In genomic region chr8:69888902-69889301, GRCm38 (mm10) we compare ENCODE assay signal across 9 mouse cellular contexts. TPM values are rescaled to one million over a fixed set of nuclear protein-coding genes. Genes with fewer than 3 reads are reported as not detected.
DNase-seq lines count a peak whose midpoint lies in the region; ATAC-seq and TF ChIP-seq lines count a peak whose summit lies in the region.
"Had no signal": no experiment of that assay in that cellular context is flagged by ENCODE, and none has a peak within 500 bp of the region (broad histone marks: within the 10 kb centered on the region; RNA-seq: fewer than 3 reads in every experiment).

No protein-coding gene starts in this region.

- no peak for DNase-seq in heart, adult 11 months
- peak; percentile 28 for DNase-seq in ZHBTc4 (ENCODE audit: low read depth, low spot score)
- DNase-seq in heart, postnatal 0 days (ENCODE audit: low spot score): no peak
- no peak for DNase-seq in liver, postnatal 0 days
- DNase-seq in right cerebral cortex, postnatal 10 days (ENCODE audit: low spot score in 2 of 2): no peak
- DNase-seq in c-Kit-positive CD71-positive TER-119-positive erythroid progenitor cells, embryonic 14.5 days (ENCODE audit: low spot score): no peak
- no peak for DNase-seq in left cerebral cortex, postnatal 36 days (ENCODE audit: low spot score in 2 of 2)
- DNase-seq: cerebellum, adult 8-10 months had no signal

- peaks cover 75% of the 10 kb centered on the region for H3K27me3 ChIP-seq in heart, embryonic 12.5 days (replicated peaks)
- H3K27me3 ChIP-seq in heart, postnatal 0 days (ENCODE audit: control insufficient read depth, insufficient read depth, low read length): peaks cover 64% of the 10 kb centered on the region
- peaks cover 69% of the 10 kb centered on the region for H3K27me3 ChIP-seq in liver, postnatal 0 days (ENCODE audit: insufficient read depth, low read length)

- peak overlapping the region; percentile 38 for H3K4me3 ChIP-seq in heart, embryonic 12.5 days
- peak overlapping the region; percentile 38 for H3K4me3 ChIP-seq in heart, postnatal 0 days (ENCODE audit: low read depth, low read length)
- peak overlapping the region; percentile 22; the same call in 1 of the 2 replicates for H3K4me3 ChIP-seq in liver, postnatal 0 days (ENCODE audit: low read depth, low read length)

- H3K4me2 ChIP-seq in heart, embryonic 12.5 days: peak overlapping the region; percentile 66
- peak overlapping the region; percentile 62 for H3K4me2 ChIP-seq in heart, postnatal 0 days (ENCODE audit: low read depth, low read length)
- H3K4me2 ChIP-seq in liver, postnatal 0 days (ENCODE audit: low read depth, low read length): peak overlapping the region; percentile 49

- H3K27ac ChIP-seq in heart, embryonic 12.5 days (ENCODE audit: poor library complexity, severe bottlenecking): no peak overlapping the region
- H3K27ac ChIP-seq in heart, postnatal 0 days (ENCODE audit: low read depth): no peak overlapping the region
- no peak overlapping the region for H3K27ac ChIP-seq in liver, postnatal 0 days (ENCODE audit: low read depth)

- no peak for TF ChIP-seq EP300 in heart, postnatal 0 days (IDR thresholded peaks at IDR 0.05; ENCODE audit: low read depth)
- no peak for TF ChIP-seq EP300 in liver, postnatal 0 days (IDR thresholded peaks at IDR 0.05; ENCODE audit: low read depth)

- TF ChIP-seq CTCF in heart, postnatal 0 days (IDR thresholded peaks at IDR 0.05; ENCODE audit: low read depth): no peak
- no peak for TF ChIP-seq CTCF in liver, postnatal 0 days (IDR thresholded peaks at IDR 0.05; ENCODE audit: low read depth)

- H3K4me1 ChIP-seq in heart, embryonic 12.5 days (replicated peaks): peaks cover 49% of the 10 kb centered on the region
- peaks cover 17% of the 10 kb centered on the region for H3K4me1 ChIP-seq in heart, postnatal 0 days (ENCODE audit: control insufficient read depth, insufficient read depth)
- H3K4me1 ChIP-seq in liver, postnatal 0 days (ENCODE audit: insufficient read depth): peaks cover 14% of the 10 kb centered on the region

- H3K9me3 ChIP-seq in heart, embryonic 12.5 days (replicated peaks): no peaks in the 10 kb centered on the region
- H3K9me3 ChIP-seq in heart, postnatal 0 days (replicated peaks; ENCODE audit: control insufficient read depth, low read length): no peaks in the 10 kb centered on the region
- no peaks in the 10 kb centered on the region for H3K9me3 ChIP-seq in liver, postnatal 0 days (ENCODE audit: low read length)

- peak; percentile 30; the same call in 1 of the 2 replicates for ATAC-seq in heart, embryonic 12.5 days (ENCODE audit: insufficient number of reproducible peaks, low FRiP score)
- no peak for ATAC-seq in heart, postnatal 0 days (ENCODE audit: insufficient read depth, low read depth)
- ATAC-seq in liver, postnatal 0 days: no peak

- intact Hi-C loops in left cerebral cortex, postnatal 36 days (cut with DNase I): no loop called here

- peak overlapping the region; percentile 43; the same call in 1 of the 2 replicates for H3K9ac ChIP-seq in heart, embryonic 12.5 days
- H3K9ac ChIP-seq in heart, postnatal 0 days (replicated peaks; ENCODE audit: low read depth, low read length): 0 out of 2 replicates have a peak overlapping the region, but pooled peaks have one; percentile 25
- H3K9ac ChIP-seq in liver, postnatal 0 days (replicated peaks): no peak overlapping the region

- 6% methylated on average over 32 of the region's 32 CpGs for WGBS in heart, embryonic 12.5 days
- WGBS in heart, postnatal 0 days: 4% methylated on average over 32 of the region's 32 CpGs
- WGBS in liver, postnatal 0 days (ENCODE audit: insufficient replicate concordance): 7% methylated on average over 26 of the region's 32 CpGs

- peaks cover 21% of the 10 kb centered on the region for H3K36me3 ChIP-seq in heart, embryonic 12.5 days
- H3K36me3 ChIP-seq in heart, postnatal 0 days (replicated peaks; ENCODE audit: control insufficient read depth, insufficient read depth, low read length): peaks cover 14% of the 10 kb centered on the region
- H3K36me3 ChIP-seq in liver, postnatal 0 days (replicated peaks; ENCODE audit: insufficient read depth, low read length): peaks cover 7% of the 10 kb centered on the region

RNA-seq across cellular contexts. Expression of gene Cilp2, which starts 1.4 kb away (rescaled TPM):
- polyA plus RNA-seq in heart, embryonic 12.5 days (2016; fragmentation: Nextera tagmentation; extraction: Ambion mirVana): 0.78 and 0.82 TPM in 2 replicates
- 0.23 and 0.43 TPM in 2 replicates for total RNA-seq in heart, postnatal 0 days (2014; rRNA removed; ENCODE audit: low replicate concordance)
- 0.36 and 0.49 TPM in 2 replicates for polyA plus RNA-seq in heart, postnatal 0 days (2015; fragmentation: Nextera tagmentation; extraction: Ambion mirVana)
- polyA plus RNA-seq in liver, postnatal 0 days (2015; fragmentation: Nextera tagmentation; extraction: Ambion mirVana): 0.02 TPM in 1 of 2 replicates, not detected in the other
- 1 to 10 TPM in 1 of 2 experiments, under 1 TPM in 1; 0.91 to 1.0 TPM for total RNA-seq in left cerebral cortex, postnatal 36 days (2021)

RNA-seq across cellular contexts. Expression of gene Tssk6, which starts 13.1 kb away (rescaled TPM):
- 1.9 and 3.1 TPM in 2 replicates for polyA plus RNA-seq in heart, embryonic 12.5 days (2016; fragmentation: Nextera tagmentation; extraction: Ambion mirVana)
- total RNA-seq in heart, postnatal 0 days (2014; rRNA removed; ENCODE audit: low replicate concordance): 0.11 TPM in 1 of 2 replicates, not detected in the other
- polyA plus RNA-seq in heart, postnatal 0 days (2015; fragmentation: Nextera tagmentation; extraction: Ambion mirVana): 1.1 and 1.2 TPM in 2 replicates
- 1.3 and 1.7 TPM in 2 replicates for polyA plus RNA-seq in liver, postnatal 0 days (2015; fragmentation: Nextera tagmentation; extraction: Ambion mirVana)
- total RNA-seq in left cerebral cortex, postnatal 36 days (2021): under 1 TPM in 1 of 2 experiments, not detected in 1; 0.32 TPM

RNA-seq across cellular contexts. Expression of gene Ndufa13, which starts 13.5 kb away (rescaled TPM):
- 309 and 314 TPM in 2 replicates for polyA plus RNA-seq in heart, embryonic 12.5 days (2016; fragmentation: Nextera tagmentation; extraction: Ambion mirVana)
- 223 and 232 TPM in 2 replicates for total RNA-seq in heart, postnatal 0 days (2014; rRNA removed; ENCODE audit: low replicate concordance)
- polyA plus RNA-seq in heart, postnatal 0 days (2015; fragmentation: Nextera tagmentation; extraction: Ambion mirVana): 666 and 702 TPM in 2 replicates
- polyA plus RNA-seq in liver, postnatal 0 days (2015; fragmentation: Nextera tagmentation; extraction: Ambion mirVana): 152 TPM in 2 replicates
- 100 to 1,000 TPM; 144 to 161 TPM for total RNA-seq in left cerebral cortex, postnatal 36 days (2021)

RNA-seq across cellular contexts. Expression of gene Yjefn3, which starts 13.6 kb away (rescaled TPM):
- polyA plus RNA-seq in heart, embryonic 12.5 days (2016; fragmentation: Nextera tagmentation; extraction: Ambion mirVana): 7.4 and 8.9 TPM in 2 replicates
- 1.2 and 22.3 TPM in 2 replicates for total RNA-seq in heart, postnatal 0 days (2014; rRNA removed; ENCODE audit: low replicate concordance)
- 12.9 and 13.9 TPM in 2 replicates for polyA plus RNA-seq in heart, postnatal 0 days (2015; fragmentation: Nextera tagmentation; extraction: Ambion mirVana)
- 0.72 and 0.89 TPM in 2 replicates for polyA plus RNA-seq in liver, postnatal 0 days (2015; fragmentation: Nextera tagmentation; extraction: Ambion mirVana)
- 10 to 100 TPM; 23.7 to 31.3 TPM for total RNA-seq in left cerebral cortex, postnatal 36 days (2021)

RNA-seq across cellular contexts. Expression of gene Pbx4, which starts 56.6 kb away (rescaled TPM):
- polyA plus RNA-seq in heart, embryonic 12.5 days (2016; fragmentation: Nextera tagmentation; extraction: Ambion mirVana): 4.7 TPM in 2 replicates
- 2.2 TPM in 1 of 2 replicates, not detected in the other for total RNA-seq in heart, postnatal 0 days (2014; rRNA removed; ENCODE audit: low replicate concordance)
- 1.5 and 1.9 TPM in 2 replicates for polyA plus RNA-seq in heart, postnatal 0 days (2015; fragmentation: Nextera tagmentation; extraction: Ambion mirVana)
- 2.3 and 2.7 TPM in 2 replicates for polyA plus RNA-seq in liver, postnatal 0 days (2015; fragmentation: Nextera tagmentation; extraction: Ambion mirVana)
- 10 to 100 TPM; 19.2 to 20.8 TPM for total RNA-seq in left cerebral cortex, postnatal 36 days (2021)
